ENCODE assay signal across 8 mouse cellular contexts in the genomic region with DNA sequence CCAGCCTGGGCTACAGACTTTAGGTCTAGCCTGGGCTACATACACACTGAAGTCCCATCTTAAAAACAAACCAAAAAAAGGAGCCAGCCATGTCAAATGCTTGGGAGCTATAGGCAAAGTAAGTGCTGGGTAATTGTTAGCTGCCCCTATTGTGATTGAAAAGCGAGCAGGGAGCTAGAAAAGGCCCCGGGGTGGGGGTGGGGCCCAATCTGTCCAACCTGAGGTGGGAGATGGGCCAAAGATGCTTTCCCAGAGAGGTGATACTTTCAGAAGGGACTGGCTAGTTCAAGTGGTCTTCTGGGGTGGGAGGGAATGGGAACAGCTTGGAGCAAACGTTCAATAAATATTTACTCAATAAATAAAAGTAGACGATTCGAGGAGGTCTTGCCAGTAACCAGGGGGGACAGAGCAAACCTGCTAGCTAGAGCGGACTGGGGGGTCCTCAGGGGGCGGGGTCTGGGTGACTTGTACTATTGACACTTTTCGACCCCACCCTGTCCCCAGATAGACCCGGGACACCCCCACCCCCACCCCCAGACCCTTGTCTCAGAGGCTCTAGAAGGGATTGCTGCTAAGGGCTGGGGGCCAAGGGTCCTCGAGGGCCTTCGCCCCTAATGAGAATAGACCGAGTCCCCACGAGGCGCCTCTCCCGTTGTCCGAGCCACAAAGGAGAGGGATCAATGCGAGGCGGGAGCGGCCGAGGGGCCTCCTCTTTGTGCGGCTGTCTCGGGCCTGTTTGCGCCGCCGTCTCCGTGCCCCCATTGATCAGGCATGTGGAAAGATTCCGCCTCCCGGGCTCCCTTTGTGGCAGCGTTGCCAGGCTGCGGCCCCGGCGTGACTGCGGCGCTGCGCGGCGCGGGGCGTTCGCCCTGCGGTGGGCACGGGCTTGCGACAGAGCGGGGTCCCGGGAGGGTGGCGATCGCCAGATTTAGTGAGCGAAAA. TPM values are rescaled to one million over a fixed set of nuclear protein-coding genes. Genes with fewer than 3 reads are reported as not detected.
DNase-seq lines count a peak whose midpoint lies in the region; ATAC-seq lines count a peak whose summit lies in the region.

No protein-coding gene starts in this region.

- no peaks in the 10 kb centered on the region for H3K36me3 ChIP-seq in heart, embryonic 15.5 days
- no peaks in the 10 kb centered on the region for H3K36me3 ChIP-seq in forebrain, embryonic 14.5 days (ENCODE audit: control insufficient read depth, insufficient read depth, low read length)
- no peaks in the 10 kb centered on the region for H3K36me3 ChIP-seq in midbrain, embryonic 16.5 days (ENCODE audit: control insufficient read depth, insufficient read depth, low read length)

- H3K9me3 ChIP-seq in heart, embryonic 15.5 days (replicated peaks): no peaks in the 10 kb centered on the region
- no peaks in the 10 kb centered on the region for H3K9me3 ChIP-seq in forebrain, embryonic 14.5 days (replicated peaks; ENCODE audit: control insufficient read depth, low read length)
- H3K9me3 ChIP-seq in midbrain, embryonic 16.5 days (replicated peaks; ENCODE audit: control insufficient read depth, low read length, poor library complexity, severe bottlenecking): no peaks in the 10 kb centered on the region

- DNase-seq in heart, postnatal 4 days: no peak
- DNase-seq in cerebellum, adult 11-12 months: peak; percentile 12
- DNase-seq in forebrain, embryonic 14.5 days (ENCODE audit: low spot score): peak; percentile 92
- peak; percentile 31 to 39 for DNase-seq in left cerebral cortex, adult 18-20 months (ENCODE audit: low spot score in 2 of 2)
- DNase-seq in urinary bladder, postnatal 4 days (ENCODE audit: low spot score in 2 of 2): no peak
- DNase-seq in urinary bladder, adult 18-20 months (ENCODE audit: low spot score in 2 of 2): no peak

- no peak overlapping the region for H3K27ac ChIP-seq in heart, embryonic 15.5 days
- peak overlapping the region; percentile 96 for H3K27ac ChIP-seq in forebrain, embryonic 14.5 days (ENCODE audit: low read depth, low read length)
- H3K27ac ChIP-seq in midbrain, embryonic 16.5 days (ENCODE audit: low read length): peak overlapping the region; percentile 80

- H3K27me3 ChIP-seq in heart, embryonic 15.5 days: peaks cover 30% of the 10 kb centered on the region
- no peaks in the 10 kb centered on the region for H3K27me3 ChIP-seq in forebrain, embryonic 14.5 days (replicated peaks; ENCODE audit: control insufficient read depth, insufficient read depth, low read length)
- no peaks in the 10 kb centered on the region for H3K27me3 ChIP-seq in midbrain, embryonic 16.5 days (ENCODE audit: control insufficient read depth, insufficient read depth, low read depth, low read length)

- H3K9ac ChIP-seq in heart, embryonic 15.5 days: peak overlapping the region; percentile 64
- peak overlapping the region; percentile 74 for H3K9ac ChIP-seq in forebrain, embryonic 14.5 days (ENCODE audit: low read length)
- H3K9ac ChIP-seq in midbrain, embryonic 16.5 days (ENCODE audit: low read depth, low read length): peak overlapping the region; percentile 81

- peaks cover 22% of the 10 kb centered on the region for H3K4me1 ChIP-seq in heart, embryonic 15.5 days (replicated peaks)
- H3K4me1 ChIP-seq in forebrain, embryonic 14.5 days (ENCODE audit: control insufficient read depth, insufficient read depth, low read length): peaks cover 15% of the 10 kb centered on the region
- peaks cover 14% of the 10 kb centered on the region for H3K4me1 ChIP-seq in midbrain, embryonic 16.5 days (ENCODE audit: control insufficient read depth, insufficient read depth, low read length)

- no peak for ATAC-seq in heart, embryonic 15.5 days (replicated peaks; ENCODE audit: insufficient number of reproducible peaks, insufficient read depth, low FRiP score, low read depth)
- ATAC-seq in forebrain, embryonic 14.5 days: peak; percentile 89
- peak; percentile 80 for ATAC-seq in midbrain, embryonic 16.5 days

- peak overlapping the region; percentile 51 for H3K4me3 ChIP-seq in heart, embryonic 15.5 days
- H3K4me3 ChIP-seq in forebrain, embryonic 14.5 days (ENCODE audit: low read depth, low read length): peak overlapping the region; percentile 25
- peak overlapping the region; percentile 38 for H3K4me3 ChIP-seq in midbrain, embryonic 16.5 days (ENCODE audit: low read depth, low read length)

- peak overlapping the region; percentile 92 for H3K4me2 ChIP-seq in heart, embryonic 15.5 days
- H3K4me2 ChIP-seq in forebrain, embryonic 14.5 days (ENCODE audit: low read length): peak overlapping the region; percentile 56
- H3K4me2 ChIP-seq in midbrain, embryonic 16.5 days (ENCODE audit: low read length): peak overlapping the region; percentile 81

- 5% methylated on average over 48 of the region's 48 CpGs for WGBS in heart, embryonic 15.5 days
- WGBS in forebrain, embryonic 14.5 days: under 1% methylated on average over 44 of the region's 48 CpGs
- WGBS in midbrain, embryonic 16.5 days: 1% methylated on average over 48 of the region's 48 CpGs

RNA-seq across cellular contexts. Expression of gene Msi1, which starts 31.3 kb away (rescaled TPM):
- polyA plus RNA-seq in heart, embryonic 15.5 days (2015; fragmentation: Nextera tagmentation; extraction: Ambion mirVana): 2.0 and 3.5 TPM in 2 replicates
- 1 to 10 TPM; 6.2 to 7.7 TPM for total RNA-seq in heart, postnatal 4 days (2021)
- polyA plus RNA-seq in forebrain, embryonic 14.5 days (2014; fragmentation: Nextera tagmentation; extraction: Ambion mirVana): 63.3 and 69.4 TPM in 2 replicates
- total RNA-seq in left cerebral cortex, adult 18-20 months (2021): 10 to 100 TPM; 48.8 to 49.1 TPM
- 47.9 and 53.7 TPM in 2 replicates for polyA plus RNA-seq in midbrain, embryonic 16.5 days (2015; fragmentation: Nextera tagmentation; extraction: Ambion mirVana)

RNA-seq across cellular contexts. Expression of gene Cox6a1, which starts 49.3 kb away (rescaled TPM):
- 1,326 and 1,479 TPM in 2 replicates for polyA plus RNA-seq in heart, embryonic 15.5 days (2015; fragmentation: Nextera tagmentation; extraction: Ambion mirVana)
- 100 to 1,000 TPM; 619 to 662 TPM for total RNA-seq in heart, postnatal 4 days (2021)
- 1,083 and 1,200 TPM in 2 replicates for polyA plus RNA-seq in forebrain, embryonic 14.5 days (2014; fragmentation: Nextera tagmentation; extraction: Ambion mirVana)
- total RNA-seq in left cerebral cortex, adult 18-20 months (2021): 100 to 1,000 TPM; 721 to 781 TPM
- polyA plus RNA-seq in midbrain, embryonic 16.5 days (2015; fragmentation: Nextera tagmentation; extraction: Ambion mirVana): 1,007 and 1,008 TPM in 2 replicates

RNA-seq across cellular contexts. Expression of gene Triap1, which starts 57.1 kb away (rescaled TPM):
- 35.2 and 39.2 TPM in 2 replicates for polyA plus RNA-seq in heart, embryonic 15.5 days (2015; fragmentation: Nextera tagmentation; extraction: Ambion mirVana)
- 10 to 100 TPM; 23.4 to 26.8 TPM for total RNA-seq in heart, postnatal 4 days (2021)
- 56.4 and 57.6 TPM in 2 replicates for polyA plus RNA-seq in forebrain, embryonic 14.5 days (2014; fragmentation: Nextera tagmentation; extraction: Ambion mirVana)
- 10 to 100 TPM; 26.4 to 27.9 TPM for total RNA-seq in left cerebral cortex, adult 18-20 months (2021)
- polyA plus RNA-seq in midbrain, embryonic 16.5 days (2015; fragmentation: Nextera tagmentation; extraction: Ambion mirVana): 47.9 and 52.6 TPM in 2 replicates

RNA-seq across cellular contexts. Expression of gene Gatc, which starts 57.1 kb away (rescaled TPM):
- polyA plus RNA-seq in heart, embryonic 15.5 days (2015; fragmentation: Nextera tagmentation; extraction: Ambion mirVana): 21.5 and 23.7 TPM in 2 replicates
- 10 to 100 TPM; 17.3 to 19.3 TPM for total RNA-seq in heart, postnatal 4 days (2021)
- 30.1 and 32.9 TPM in 2 replicates for polyA plus RNA-seq in forebrain, embryonic 14.5 days (2014; fragmentation: Nextera tagmentation; extraction: Ambion mirVana)
- total RNA-seq in left cerebral cortex, adult 18-20 months (2021): 10 to 100 TPM; 18.4 to 20.5 TPM
- 37.8 and 43.5 TPM in 2 replicates for polyA plus RNA-seq in midbrain, embryonic 16.5 days (2015; fragmentation: Nextera tagmentation; extraction: Ambion mirVana)

Comparison
In these comparisons a context has a peak if more than half of its experiments do, and no peak if none do; other contexts are left out.
1. DNase-seq: peak in cerebellum, adult 11-12 months (single experiment), forebrain, embryonic 14.5 days (single experiment) and left cerebral cortex, adult 18-20 months (2 of 2); none in heart, postnatal 4 days (single experiment), urinary bladder, postnatal 4 days (0 of 2) and urinary bladder, adult 18-20 months (0 of 2).
2. RNA of gene Msi1, which starts 31.3 kb away (polyA plus RNA-seq): 63.3 to 69.4 TPM in forebrain, embryonic 14.5 days and 47.9 to 53.7 TPM in midbrain, embryonic 16.5 days; 2.0 to 3.5 TPM in heart, embryonic 15.5 days; every median in the first group is over 10 times any median in the second.
3. Peak in every context shown above with its lines, with median percentiles within 50 percentile points of each other: H3K4me2 ChIP-seq, H3K4me3 ChIP-seq and H3K9ac ChIP-seq.